Mouse (Mus musculus) spleen, adult 2 months (tissue): ENCODE results near the gene Dglucy. TPM values are rescaled to one million over a fixed set of nuclear protein-coding genes. Genes with fewer than 3 reads are reported as not detected.

Source experiments
- DNase-seq, 2 experiments: peaks; one replicate each; pipeline versions ENCODE4 v3.0.0 to v3.0.0-alpha.2; 2012 to 2021; ENCODE audit warnings: low spot score in 2 of 2, low read depth in 1 of 2
- H3K27ac ChIP-seq: fragments of 200-500 bp; 2 replicates; pipeline ENCODE4 v1.5.1; 2012; ENCODE audit warnings: low read length, inconsistent platforms; ENCODE audit not compliant: insufficient read depth
- H3K27me3 ChIP-seq: fragments of 200-500 bp; 2 replicates; pipeline ENCODE4 v1.6.1; 2012; ENCODE audit warnings: mild to moderate bottlenecking, moderate library complexity, low read length, inconsistent platforms; ENCODE audit not compliant: control insufficient read depth, insufficient read depth
- H3K36me3 ChIP-seq: fragments of 200-500 bp; 2 replicates; pipeline ENCODE4 v1.6.1; 2012; ENCODE audit warnings: mild to moderate bottlenecking, low read length, inconsistent platforms; ENCODE audit not compliant: control insufficient read depth, insufficient read depth
- H3K4me1 ChIP-seq: fragments of 200-500 bp; 2 replicates; pipeline ENCODE4 v1.6.1; 2011; ENCODE audit warnings: inconsistent platforms; ENCODE audit not compliant: control insufficient read depth, insufficient read depth, insufficient read length
- H3K4me3 ChIP-seq: fragments of 200-500 bp; 2 replicates; pipeline ENCODE4 v1.5.1; 2011; ENCODE audit warnings: mild to moderate bottlenecking, inconsistent platforms; ENCODE audit not compliant: insufficient read depth, insufficient read length; ENCODE audit errors: extremely low read depth
- CTCF ChIP-seq: fragments of 200-500 bp; IDR thresholded peaks from 2 replicates; pipeline ENCODE4 v1.5.1; 2011; ENCODE audit warnings: mild to moderate bottlenecking, inconsistent platforms; ENCODE audit not compliant: insufficient read depth, insufficient read length, insufficient replicate concordance; ENCODE audit errors: extremely low read depth
- POLR2A ChIP-seq: fragments of 200-500 bp; IDR thresholded peaks from 2 replicates; pipeline ENCODE4 v1.6.1; 2011; ENCODE audit warnings: low read depth, low read length, inconsistent platforms
- WGBS: fragments of 180-500 bp; shearing (Covaris S2); methylation state at CpG from one replicate; pipeline ENCODE4 v1.1.7; 2018; 5-methylcytosine and 5-hydroxymethylcytosine counted together
- polyA plus RNA-seq: library from polyadenylated mRNA; depleted of rRNA; stranded (reverse); fragments of >200 nt; gene quantifications from 2 replicates; pipeline ENCODE4 v1.2.3, GENCODE M21; 2012

Dglucy gene
- polyA plus RNA-seq, 1 experiment: 5.2 TPM

DNA sequence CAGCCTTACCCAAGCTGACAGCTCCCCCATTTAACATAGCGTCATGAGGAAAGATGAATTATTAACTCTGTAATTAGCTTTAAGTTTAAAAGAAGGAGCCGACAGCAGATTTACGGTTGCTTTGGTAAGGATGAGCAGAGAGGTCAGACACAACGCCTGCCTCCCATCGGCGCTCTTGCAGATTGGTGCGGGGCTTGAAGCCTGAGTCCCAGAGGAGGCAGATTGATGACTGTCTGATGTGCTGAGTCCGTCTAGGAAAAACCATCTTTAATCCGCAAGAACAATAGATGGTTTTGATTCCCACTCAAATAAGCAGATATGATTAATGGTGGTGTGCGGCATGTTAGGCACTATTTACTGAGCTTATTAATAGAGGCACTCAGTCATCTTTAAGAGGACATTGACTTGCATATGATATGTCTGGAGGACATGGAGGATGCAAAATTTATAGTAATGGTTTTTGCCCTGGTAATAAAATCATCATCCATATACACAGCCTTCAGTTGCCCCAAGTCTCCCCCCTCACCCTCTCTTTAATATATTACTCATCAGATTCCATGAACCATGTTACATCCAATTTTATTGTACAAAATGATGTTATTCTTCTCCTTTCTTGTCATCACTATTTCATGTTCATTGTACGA, 68.7 kb downstream of the Dglucy start:
- H3K36me3 ChIP-seq: no peaks in the 10 kb centered on the region
- 94% methylated on average over 11 of the region's 11 CpGs for WGBS
- no peak for TF ChIP-seq CTCF
- no peak for TF ChIP-seq POLR2A

DNA sequence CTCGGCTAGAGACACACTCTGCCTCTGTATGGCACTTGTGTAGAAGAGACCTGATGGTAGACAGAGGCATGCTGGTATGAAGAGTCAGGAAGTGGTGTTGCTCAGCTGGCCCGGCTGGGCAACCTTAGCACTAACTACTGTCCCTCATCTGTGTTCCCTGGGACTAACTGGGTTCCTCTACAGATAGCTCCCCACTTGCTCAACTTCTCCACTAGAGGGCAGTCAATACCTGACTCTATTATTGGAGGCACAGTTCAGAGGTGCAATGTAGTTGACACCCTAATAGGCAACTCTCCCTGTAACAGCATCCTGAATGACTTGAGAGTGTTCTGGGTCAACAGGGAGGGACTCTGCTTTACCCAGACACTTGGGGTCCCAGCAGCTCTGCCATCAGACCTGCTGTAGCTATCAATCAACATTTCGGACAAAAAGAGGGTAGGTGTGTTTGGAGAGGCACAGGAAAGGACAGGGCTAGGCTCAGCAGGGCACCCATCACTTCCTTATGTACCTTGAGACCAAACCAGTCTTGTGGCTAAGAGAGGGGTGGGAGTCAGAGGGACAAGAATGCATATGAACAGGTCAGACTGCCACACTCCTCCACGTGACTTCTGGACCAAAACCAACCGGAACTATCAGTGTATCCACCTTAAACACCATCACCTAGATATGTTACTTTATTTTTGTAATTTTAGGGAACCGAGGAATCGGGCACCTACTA, 70.7 kb downstream of the Dglucy start:
- peak; percentile 38 to 45 for DNase-seq
- Histone ChIP-seq H3K4me3 (no peak overlapping the region), H3K27me3 (no peaks in the 10 kb centered on the region), H3K27ac (no peak overlapping the region), H3K4me1 (no peaks in the 10 kb centered on the region), H3K36me3 (no peaks in the 10 kb centered on the region)
- 77% methylated on average over 7 of the region's 7 CpGs for WGBS
- TF ChIP-seq CTCF (peak; percentile 53; the same call in 1 of the 2 replicates), POLR2A (no peak)

More for the DNA sequence above, 68.7 kb downstream of the Dglucy start:
- Histone ChIP-seq H3K4me1 (no peaks in the 10 kb centered on the region), H3K27ac (no peak overlapping the region), H3K4me3 (no peak overlapping the region), H3K27me3 (no peaks in the 10 kb centered on the region)
- no peak for DNase-seq

DNA sequence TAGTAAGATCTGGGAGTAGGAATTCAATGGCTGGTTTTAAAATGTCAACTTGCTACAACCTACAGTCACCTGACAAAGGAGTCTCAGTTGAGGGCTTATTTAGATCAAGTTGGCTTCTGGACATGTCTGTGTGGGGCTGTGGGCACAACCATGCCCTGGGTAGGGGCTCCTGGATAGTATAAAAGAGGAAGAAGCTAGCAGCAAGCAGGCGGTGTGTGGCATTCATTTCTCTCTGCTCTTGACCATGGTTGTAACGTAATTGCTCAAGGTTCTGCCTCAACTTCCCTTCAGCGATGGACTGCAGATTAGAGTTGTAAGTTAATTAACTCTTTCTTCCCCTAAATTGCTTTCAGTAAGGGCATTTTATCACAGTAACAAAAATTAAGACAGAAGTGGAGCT, 73.5 kb downstream of the Dglucy start:
- no peak overlapping the region for H3K27ac ChIP-seq
- peaks cover 6% of the 10 kb centered on the region; the same call in 1 of the 2 replicates for H3K4me1 ChIP-seq
- no peaks in the 10 kb centered on the region for H3K27me3 ChIP-seq
- WGBS: 43% methylated on average over 3 of the region's 3 CpGs
- H3K36me3 ChIP-seq: no peaks in the 10 kb centered on the region
- TF ChIP-seq CTCF (no peak), POLR2A (no peak)
- H3K4me3 ChIP-seq: no peak overlapping the region
- DNase-seq: no peak

DNA sequence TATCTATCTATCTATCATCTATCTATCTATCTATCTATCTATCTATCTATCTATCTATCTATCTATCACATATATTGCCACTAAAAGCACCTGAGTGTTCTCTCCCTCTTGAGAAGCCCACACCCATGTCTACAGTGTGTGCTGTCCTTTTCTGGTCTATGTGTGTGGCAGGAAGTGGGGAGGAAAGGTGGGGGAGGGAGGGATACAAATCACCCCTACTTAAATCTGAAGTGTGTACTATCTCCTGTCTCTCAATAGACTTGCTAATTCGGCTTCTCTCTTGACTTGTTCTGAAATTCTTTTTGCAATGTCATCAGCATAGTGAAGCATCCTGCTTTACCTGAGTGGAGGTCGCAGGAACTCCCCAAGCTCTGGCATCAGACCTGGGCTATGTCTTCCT, 77.5 kb downstream of the Dglucy start:
- Histone ChIP-seq H3K27me3 (no peaks in the 10 kb centered on the region), H3K27ac (no peak overlapping the region), H3K36me3 (no peaks in the 10 kb centered on the region), H3K4me3 (no peak overlapping the region), H3K4me1 (peaks cover 12% of the 10 kb centered on the region)
- no peak for DNase-seq
- TF ChIP-seq POLR2A: no peak
- no peak for TF ChIP-seq CTCF
- WGBS: 53% methylated on average over 2 of the region's 2 CpGs

DNA sequence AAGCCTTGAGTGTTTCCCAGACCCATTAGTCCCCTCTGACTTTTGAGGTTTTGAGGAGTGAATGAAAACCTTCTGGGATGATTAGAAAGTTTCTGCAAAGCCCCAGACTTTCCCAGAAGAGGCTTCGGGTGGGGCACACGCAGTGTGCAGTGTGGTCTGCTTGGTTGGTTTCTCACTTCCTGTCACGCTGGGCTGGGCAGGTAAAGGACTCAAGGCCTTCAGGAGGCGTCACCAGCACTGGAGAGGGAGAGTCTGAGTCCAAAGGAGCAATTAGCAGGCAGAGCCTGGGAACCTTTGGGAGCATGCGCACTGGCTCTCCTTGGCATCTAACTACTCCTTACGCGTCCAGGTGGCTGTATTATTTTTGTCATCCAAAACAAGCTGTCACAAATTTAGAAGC, 78.9 kb downstream of the Dglucy start:
- Histone ChIP-seq H3K36me3 (no peaks in the 10 kb centered on the region), H3K27ac (peak overlapping the region; percentile 21), H3K4me3 (no peak overlapping the region), H3K27me3 (no peaks in the 10 kb centered on the region), H3K4me1 (peaks cover 12% of the 10 kb centered on the region)
- TF ChIP-seq CTCF: no peak
- no peak for TF ChIP-seq POLR2A
- 44% methylated on average over 7 of the region's 7 CpGs for WGBS
- DNase-seq: peak in 1 of 2 experiments; percentile 36

DNA sequence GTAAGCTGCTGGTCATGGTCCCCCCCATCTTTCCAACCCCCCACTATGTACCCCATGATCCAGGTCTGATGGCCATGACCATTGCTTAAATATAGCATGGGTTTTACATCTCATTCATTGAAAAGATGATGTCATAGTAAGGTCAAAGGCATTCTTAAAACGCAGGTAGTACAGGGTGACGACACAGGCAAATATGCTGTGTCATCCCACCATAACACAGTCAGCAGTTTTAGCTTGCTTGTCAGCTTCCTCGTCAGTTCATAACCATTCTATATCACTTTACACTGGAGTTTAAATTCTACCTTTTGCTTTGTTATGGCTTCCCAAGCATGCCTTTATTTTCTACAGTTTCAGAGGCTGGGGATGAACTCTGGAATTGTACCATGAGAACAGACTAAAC, 83.4 kb downstream of the Dglucy start:
- no peaks in the 10 kb centered on the region for H3K27me3 ChIP-seq
- WGBS: 48% methylated on average over 3 of the region's 3 CpGs
- DNase-seq: no peak
- peaks cover 6% of the 10 kb centered on the region for H3K4me1 ChIP-seq
- peaks cover 2% of the 10 kb centered on the region for H3K36me3 ChIP-seq
- no peak overlapping the region for H3K27ac ChIP-seq
- TF ChIP-seq CTCF: no peak
- TF ChIP-seq POLR2A: no peak
- H3K4me3 ChIP-seq: no peak overlapping the region

DNA sequence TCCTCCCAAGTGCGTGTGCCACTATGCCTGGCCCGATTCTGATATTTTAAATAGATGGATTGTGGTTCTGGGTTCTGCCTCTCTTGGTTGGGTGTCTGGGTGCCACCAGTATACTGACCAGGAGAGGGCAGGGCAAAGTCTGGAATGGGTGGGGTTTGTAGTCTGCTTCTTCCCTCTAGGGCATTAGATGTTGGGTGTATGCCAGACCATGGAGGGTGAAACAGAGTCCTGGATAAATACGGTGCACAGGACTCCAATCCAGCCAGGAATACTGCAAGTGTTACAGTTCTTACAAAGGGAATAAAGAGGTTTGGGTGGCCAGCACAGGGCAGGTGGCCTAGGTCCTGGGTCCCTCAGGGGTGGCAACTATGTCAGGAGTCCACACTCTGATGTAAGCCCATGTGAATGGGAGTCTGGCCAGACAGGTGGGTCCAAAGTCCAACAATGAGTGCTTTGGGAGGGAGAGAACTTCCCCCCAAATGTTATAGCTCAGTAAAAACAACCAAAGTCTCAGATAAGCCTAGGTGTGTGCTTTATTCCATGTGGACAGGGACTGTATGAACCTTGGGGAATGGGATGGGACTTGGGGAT, 84.1 kb downstream of the Dglucy start:
- Histone ChIP-seq H3K27me3 (no peaks in the 10 kb centered on the region), H3K27ac (no peak overlapping the region), H3K4me3 (no peak overlapping the region), H3K36me3 (peaks cover 3% of the 10 kb centered on the region), H3K4me1 (peaks cover 3% of the 10 kb centered on the region)
- WGBS: 90% methylated on average over 3 of the region's 3 CpGs
- DNase-seq: no peak
- TF ChIP-seq POLR2A (no peak), CTCF (no peak)
